Mouse (Mus musculus) intestine, embryonic 14.5 days (tissue): ENCODE results near the gene Glo1. TPM values are rescaled to one million over a fixed set of nuclear protein-coding genes. Genes with fewer than 3 reads are reported as not detected.

Experiments used
- ATAC-seq: fragments of 200-750 bp; cut with Nextera tagmentation; replicated peaks from 2 replicates; pipeline ENCODE4 v1.8.0; 2017; ENCODE audit warnings: low read depth, moderate number of reproducible peaks, moderate TSS enrichment, moderate library complexity; ENCODE audit not compliant: low FRiP score, low TSS enrichment
- DNase-seq: peaks from one replicate; pipeline ENCODE4 v3.0.0-alpha.2; 2018; ENCODE audit warnings: low spot score
- H3K27ac ChIP-seq: fragments of 300-500 bp; sonication (generic); 2 replicates; pipeline ENCODE4 v1.5.1; 2014; ENCODE audit warnings: low read depth, mild to moderate bottlenecking, control low read depth
- H3K27me3 ChIP-seq: fragments of 300-500 bp; sonication (generic); replicated peaks from 2 replicates; pipeline ENCODE4 v1.6.1; 2014; ENCODE audit warnings: low read length, control low read depth; ENCODE audit not compliant: control insufficient read depth, insufficient read depth
- H3K36me3 ChIP-seq: fragments of 300-500 bp; sonication (generic); 2 replicates; pipeline ENCODE4 v1.6.1; 2014; ENCODE audit warnings: low read length, control low read depth; ENCODE audit not compliant: control insufficient read depth, insufficient read depth
- H3K4me1 ChIP-seq: fragments of 300-500 bp; sonication (generic); replicated peaks from 2 replicates; pipeline ENCODE4 v1.6.1; 2014; ENCODE audit warnings: low read length, control low read depth, mixed read lengths; ENCODE audit not compliant: control insufficient read depth, insufficient read depth
- H3K4me2 ChIP-seq: fragments of 300-500 bp; sonication (generic); 2 replicates; pipeline ENCODE4 v1.6.1; 2014; ENCODE audit warnings: low read length
- H3K4me3 ChIP-seq: fragments of 300-500 bp; sonication (generic); 2 replicates; pipeline ENCODE4 v1.5.1; 2014; ENCODE audit warnings: low read depth, low read length, control low read depth, mixed read lengths
- H3K9ac ChIP-seq: fragments of 300-500 bp; sonication (generic); 2 replicates; pipeline ENCODE4 v1.6.1; 2014; ENCODE audit warnings: mild to moderate bottlenecking, low read length
- H3K9me3 ChIP-seq: fragments of 300-500 bp; sonication (generic); 2 replicates; pipeline ENCODE4 v1.6.1; 2016; ENCODE audit warnings: low read length, control low read depth; ENCODE audit not compliant: control insufficient read depth
- WGBS: fragments of 180-500 bp; shearing (Covaris S2); extraction: QIAGEN DNeasy Blood & Tissue Kit; methylation state at CpG from one replicate; pipeline ENCODE4 v1.1.7; 2014; 5-methylcytosine and 5-hydroxymethylcytosine counted together
- polyA plus RNA-seq: library from polyadenylated mRNA; unstranded; fragments of >200 nt; fragmentation: Nextera tagmentation; extraction: Ambion mirVana; gene quantifications from 2 replicates; pipeline ENCODE4 v1.2.1, GENCODE M21; 2014

Glo1 gene
- polyA plus RNA-seq, 1 experiment from 2014 or later = 233 TPM

DNA sequence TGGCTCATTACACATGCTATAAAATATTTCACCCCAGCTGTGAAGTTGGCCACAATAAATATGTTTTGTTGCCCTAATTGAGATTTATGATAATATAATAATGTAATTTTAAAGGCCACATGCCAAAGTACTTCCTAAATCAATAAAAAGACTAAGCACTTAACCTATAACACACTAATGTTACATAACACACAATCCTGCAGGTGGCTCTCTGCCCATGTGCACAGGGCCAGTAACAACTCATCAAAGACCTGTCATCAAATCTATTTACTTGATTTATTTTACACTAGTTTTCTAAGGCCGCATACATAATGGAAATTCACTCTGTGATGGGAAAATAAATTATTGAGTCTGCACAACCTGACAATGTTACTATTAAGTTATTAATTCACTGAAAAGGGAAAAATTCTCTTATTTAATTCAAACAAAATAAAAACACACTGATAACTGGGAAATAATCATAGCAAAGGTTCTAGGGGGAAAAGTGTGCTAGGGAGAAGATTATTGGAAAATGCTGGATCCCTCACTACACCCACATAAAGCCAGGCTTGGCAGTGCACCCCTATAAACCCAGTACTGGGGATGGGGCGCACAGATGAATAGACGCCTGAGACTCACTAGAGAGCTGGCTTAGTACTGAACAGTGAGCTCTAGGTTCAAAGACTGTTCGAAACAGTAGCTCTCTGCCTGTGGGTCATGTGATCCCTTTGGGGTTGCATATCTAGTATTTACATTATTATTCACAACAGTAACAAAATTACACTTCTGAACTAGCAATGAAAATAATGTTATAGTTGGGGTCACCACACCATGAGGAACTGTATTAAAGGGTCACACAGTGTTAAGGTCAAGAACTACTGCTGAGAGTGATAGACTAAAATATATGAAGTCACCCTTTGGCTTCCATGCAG, 73.4 kb downstream of the Glo1 start:
- no peak for ATAC-seq
- Histone ChIP-seq H3K4me2 (no peak overlapping the region), H3K27ac (no peak overlapping the region), H3K4me3 (no peak overlapping the region), H3K27me3 (no peaks in the 10 kb centered on the region), H3K9me3 (no peaks in the 10 kb centered on the region), H3K36me3 (no peaks in the 10 kb centered on the region), H3K4me1 (peaks cover 5% of the 10 kb centered on the region; the same call in 1 of the 2 replicates), H3K9ac (no peak overlapping the region)
- no peak for DNase-seq
- 83% methylated on average over 4 of the region's 4 CpGs for WGBS

DNA sequence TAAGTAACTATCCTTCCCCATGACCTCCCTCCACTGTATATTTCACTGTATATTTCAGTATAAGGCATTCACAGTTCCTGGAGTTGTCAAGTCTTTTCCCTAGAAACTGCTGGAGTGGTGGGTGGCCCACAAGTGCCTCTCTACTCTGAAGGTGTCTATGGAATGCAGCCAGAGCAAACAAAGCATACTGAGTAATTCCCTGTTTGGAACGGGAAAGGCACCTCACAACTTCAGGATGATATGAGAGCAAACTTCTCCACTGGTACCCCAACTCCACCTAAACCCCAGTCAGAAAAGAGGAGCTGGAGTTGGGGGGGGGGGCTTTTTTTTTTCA, 75.9 kb downstream of the Glo1 start:
- no peak overlapping the region for H3K4me2 ChIP-seq
- no peaks in the 10 kb centered on the region for H3K9me3 ChIP-seq
- peaks cover 5% of the 10 kb centered on the region; the same call in 1 of the 2 replicates for H3K4me1 ChIP-seq
- no peak for ATAC-seq
- DNase-seq = no peak
- H3K36me3 ChIP-seq = no peaks in the 10 kb centered on the region
- WGBS = 12% methylated on average over 1 of the region's 1 CpGs
- H3K9ac ChIP-seq = no peak overlapping the region
- no peak overlapping the region for H3K4me3 ChIP-seq
- no peaks in the 10 kb centered on the region for H3K27me3 ChIP-seq
- no peak overlapping the region for H3K27ac ChIP-seq

DNA sequence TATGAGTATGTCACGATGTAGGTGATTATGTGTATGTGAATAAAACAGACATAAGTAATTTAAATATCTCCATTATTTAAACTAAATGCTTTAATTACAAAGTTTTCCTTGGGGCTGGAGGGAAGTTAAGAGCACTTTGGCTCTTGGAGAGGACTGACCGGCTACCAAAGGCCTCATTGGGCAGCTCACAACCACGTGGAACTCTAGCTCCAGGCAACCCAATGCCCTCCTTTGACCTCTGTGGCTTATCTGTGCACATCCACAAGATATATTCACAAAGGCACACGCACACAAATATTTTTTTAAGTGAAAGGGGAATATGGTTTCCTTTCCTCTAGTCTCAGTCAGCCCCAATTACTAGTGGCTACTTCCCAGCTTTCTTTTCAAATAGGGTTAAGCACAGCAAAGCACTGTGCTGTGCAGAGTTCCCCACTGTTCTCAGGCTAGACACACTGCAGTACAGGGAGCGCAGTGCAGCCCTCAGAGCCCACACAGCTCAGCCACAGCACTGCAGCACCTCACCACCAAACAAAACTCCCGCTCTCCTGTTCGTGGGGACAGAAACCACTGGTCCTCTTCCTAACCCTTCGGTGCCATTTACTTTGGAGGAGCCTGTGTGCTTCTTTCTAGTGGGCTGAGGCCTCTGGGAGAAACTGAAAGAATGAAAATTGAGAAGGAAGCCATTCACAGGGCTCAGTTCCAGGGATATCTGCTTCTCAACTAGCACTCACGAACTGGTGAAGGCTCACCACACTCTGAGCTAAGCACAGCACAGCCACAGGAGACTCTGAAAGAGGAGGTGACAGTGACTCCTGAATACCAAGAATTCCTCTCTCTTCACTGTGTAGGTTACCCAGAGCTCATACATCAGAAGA, 76.5 kb downstream of the Glo1 start:
- Histone ChIP-seq H3K4me1 (peaks cover 5% of the 10 kb centered on the region; the same call in 1 of the 2 replicates), H3K9me3 (no peaks in the 10 kb centered on the region), H3K36me3 (no peaks in the 10 kb centered on the region), H3K4me3 (no peak overlapping the region), H3K27me3 (no peaks in the 10 kb centered on the region), H3K9ac (no peak overlapping the region), H3K4me2 (no peak overlapping the region), H3K27ac (no peak overlapping the region)
- ATAC-seq = no peak
- no peak for DNase-seq
- WGBS = 55% methylated on average over 9 of the region's 9 CpGs

DNA sequence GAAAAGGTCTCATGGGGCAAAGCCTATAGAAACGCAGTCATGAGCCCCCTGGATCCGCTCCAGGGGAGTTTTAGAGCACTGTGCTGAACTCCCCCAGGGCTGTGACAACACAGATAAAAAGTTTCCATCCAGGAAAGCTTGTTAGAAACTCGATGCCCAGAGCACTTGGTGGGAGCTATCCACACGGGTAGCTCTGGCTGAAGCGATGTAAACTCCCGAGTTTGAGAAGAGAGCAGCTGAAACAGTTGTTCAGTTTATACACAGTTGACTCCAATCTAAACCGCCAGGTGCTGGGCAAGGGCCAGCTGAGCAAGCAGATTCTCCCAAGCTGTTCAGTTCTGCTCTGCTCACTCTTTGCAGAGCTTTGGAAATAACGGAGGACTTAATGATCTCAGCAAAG, 87.6 kb downstream of the Glo1 start:
- DNase-seq (no peak), ATAC-seq (no peak)
- Histone ChIP-seq H3K27me3 (no peaks in the 10 kb centered on the region), H3K9me3 (no peaks in the 10 kb centered on the region), H3K4me2 (no peak overlapping the region), H3K4me1 (peaks cover 3% of the 10 kb centered on the region; the same call in 1 of the 2 replicates), H3K27ac (no peak overlapping the region), H3K9ac (no peak overlapping the region), H3K36me3 (no peaks in the 10 kb centered on the region), H3K4me3 (no peak overlapping the region)
- WGBS = 19% methylated on average over 8 of the region's 8 CpGs

DNA sequence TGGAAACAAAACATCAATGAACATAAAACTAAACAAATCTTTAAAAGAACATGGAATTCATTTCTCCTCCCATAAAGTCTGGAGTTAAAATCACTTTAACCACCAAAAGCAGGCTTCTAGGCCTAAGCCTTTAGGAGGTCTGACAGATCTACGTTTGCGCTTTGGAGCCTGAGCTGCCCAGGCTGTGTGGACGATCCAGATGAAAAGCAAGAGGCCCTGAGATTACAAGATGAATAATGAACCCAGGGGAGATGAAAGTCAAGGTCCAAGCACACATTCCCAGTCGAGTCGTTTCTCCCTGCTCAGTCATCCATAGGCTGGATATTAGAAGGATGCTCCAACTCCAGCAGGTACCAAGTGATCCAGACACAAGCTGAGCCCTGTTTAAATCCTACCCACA, 90.0 kb downstream of the Glo1 start:
- Histone ChIP-seq H3K27ac (no peak overlapping the region), H3K4me3 (no peak overlapping the region), H3K4me2 (no peak overlapping the region), H3K27me3 (no peaks in the 10 kb centered on the region), H3K4me1 (peaks cover 3% of the 10 kb centered on the region; the same call in 1 of the 2 replicates), H3K9me3 (no peaks in the 10 kb centered on the region), H3K9ac (no peak overlapping the region), H3K36me3 (no peaks in the 10 kb centered on the region)
- DNase-seq (no peak), ATAC-seq (no peak)
- WGBS = 61% methylated on average over 5 of the region's 5 CpGs

Other genes with a start within 250 kb of the Glo1 start
- 49.8 and 53.7 TPM in 2 replicates for gene Btbd9, start 50.4 kb downstream of the Glo1 start, polyA plus RNA-seq
- 0.58 and 1.5 TPM in 2 replicates for gene Dnah8, start 2.5 kb downstream of the Glo1 start, polyA plus RNA-seq